Mouse (Mus musculus): ENCODE measurements around the gene Gm4559. TPM values are rescaled to one million over a fixed set of nuclear protein-coding genes. Genes with fewer than 3 reads are reported as not detected.
"Not testable (repeated sequence)": the region's sequence is repeated elsewhere in the genome, so short reads cannot be mapped to it uniquely, and the experiment has no call there.

The Gm4559 gene
- polyA plus RNA-seq (2015; fragmentation: Nextera tagmentation; extraction: Ambion mirVana), result not detected in 2 replicates

DNA sequence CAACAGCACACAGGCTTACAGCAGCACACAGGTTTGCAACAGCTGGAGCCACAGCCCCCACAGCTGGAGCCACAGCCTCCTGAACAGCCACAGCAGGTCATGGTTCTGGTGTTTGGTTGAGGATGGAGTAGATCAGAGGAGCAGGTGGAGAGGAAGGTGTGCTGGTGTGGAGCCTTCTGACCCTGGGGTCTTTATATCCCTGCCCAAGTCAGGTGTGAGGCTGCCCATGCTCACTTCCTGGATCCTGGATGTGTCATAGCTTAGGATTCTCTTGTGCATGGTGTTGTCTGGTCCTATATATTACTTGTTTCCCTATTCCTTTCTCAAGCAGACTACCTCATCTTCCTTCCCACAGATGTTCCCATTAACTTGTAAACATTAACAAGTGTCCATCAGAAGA, at the start of gene Gm4559:
TSS of gene Gm4559 (minus strand) at position 101 of the 400 bp plus-strand sequence.
- not testable (repeated sequence) for H3K27ac ChIP-seq (ENCODE audit: low read depth, low read length); H3K27me3 ChIP-seq (replicated peaks; ENCODE audit: control insufficient read depth, insufficient read depth, low read length); ATAC-seq; H3K36me3 ChIP-seq (ENCODE audit: control insufficient read depth, insufficient read depth); H3K4me1 ChIP-seq (replicated peaks; ENCODE audit: control insufficient read depth, insufficient read depth, low read length); H3K9me3 ChIP-seq (ENCODE audit: control insufficient read depth); H3K4me3 ChIP-seq (ENCODE audit: low read depth, low read length); H3K9ac ChIP-seq (ENCODE audit: low read depth, low read length); H3K4me2 ChIP-seq (replicated peaks; ENCODE audit: low read depth)

DNA sequence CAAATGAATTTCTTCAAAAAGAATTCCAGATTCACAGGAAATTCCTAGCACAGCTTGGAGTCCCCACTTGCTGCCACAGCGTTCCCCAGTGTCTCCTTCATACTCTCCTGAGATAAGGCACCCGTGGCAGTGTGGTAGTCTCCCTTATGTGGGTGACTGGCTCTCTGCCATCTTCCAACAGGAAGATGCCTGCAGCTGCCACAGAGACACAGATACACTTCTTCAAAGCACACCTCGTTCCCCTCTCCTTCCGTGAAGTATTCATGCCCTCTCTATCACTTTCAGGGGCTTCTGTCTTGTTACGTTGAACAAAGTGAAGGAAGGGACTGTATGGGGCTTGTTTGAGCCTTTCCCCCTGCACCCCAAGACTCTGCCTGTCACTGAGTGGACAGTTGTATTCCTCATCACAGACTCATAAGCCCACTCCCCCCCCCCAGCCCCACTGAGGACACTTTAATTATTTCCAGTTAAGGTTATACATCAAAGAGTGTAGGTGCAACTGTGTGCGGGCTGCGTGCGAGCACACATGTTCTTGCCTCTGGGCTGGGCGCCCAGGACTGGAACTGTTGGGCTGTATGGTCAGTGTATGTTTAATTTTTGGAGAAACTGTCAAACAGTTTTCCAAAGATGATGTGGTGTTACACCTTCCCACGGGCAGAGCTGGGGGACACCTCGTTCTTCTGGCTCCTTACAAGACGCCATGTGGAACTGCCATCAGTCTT, 49.4 kb upstream of the Gm4559 start:
- no peak overlapping the region for H3K27ac ChIP-seq (ENCODE audit: low read depth, low read length)
- ATAC-seq, result no peak

DNA sequence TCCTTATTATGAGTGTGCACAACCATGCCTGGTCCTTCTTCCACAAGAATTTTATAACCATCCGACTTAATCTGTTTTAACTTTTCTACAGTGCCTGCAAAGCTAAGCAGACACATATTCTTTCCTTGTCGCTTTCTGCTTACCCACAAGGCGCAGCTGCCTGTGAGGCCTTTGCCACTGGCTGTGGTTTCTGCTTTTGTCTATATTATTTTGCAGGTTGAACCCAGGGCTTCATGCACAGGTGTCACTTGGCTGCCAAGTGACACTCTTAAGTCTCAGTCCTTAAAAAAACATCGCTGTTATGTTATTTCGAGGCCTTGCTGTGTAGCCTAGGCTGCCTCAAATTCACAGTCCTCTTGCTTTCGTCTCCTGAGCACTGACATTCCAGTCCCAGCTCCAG, 48.5 kb upstream of the Gm4559 start:
- Histone ChIP-seq H3K27ac (ENCODE audit: low read depth, low read length) (no peak overlapping the region), H3K9ac (ENCODE audit: low read depth, low read length) (no peak overlapping the region), H3K9me3 (ENCODE audit: control insufficient read depth) (no peaks in the 10 kb centered on the region), H3K4me3 (ENCODE audit: low read depth, low read length) (no peak overlapping the region), H3K4me1 (replicated peaks; ENCODE audit: control insufficient read depth, insufficient read depth, low read length) (no peaks in the 10 kb centered on the region), H3K4me2 (replicated peaks; ENCODE audit: low read depth) (no peak overlapping the region), H3K27me3 (replicated peaks; ENCODE audit: control insufficient read depth, insufficient read depth, low read length) (no peaks in the 10 kb centered on the region), H3K36me3 (ENCODE audit: control insufficient read depth, insufficient read depth) (no peaks in the 10 kb centered on the region)
- ATAC-seq, result no peak
- no peak for TF ChIP-seq CTCF (IDR thresholded peaks at IDR 0.05; ENCODE audit: low read depth)
- WGBS, result 89% methylated on average over 6 of the region's 6 CpGs

More for the DNA sequence above, 49.4 kb upstream of the Gm4559 start:
- Histone ChIP-seq H3K9me3 (ENCODE audit: control insufficient read depth) (no peaks in the 10 kb centered on the region), H3K4me1 (replicated peaks; ENCODE audit: control insufficient read depth, insufficient read depth, low read length) (no peaks in the 10 kb centered on the region), H3K9ac (ENCODE audit: low read depth, low read length) (no peak overlapping the region), H3K4me3 (ENCODE audit: low read depth, low read length) (no peak overlapping the region), H3K36me3 (ENCODE audit: control insufficient read depth, insufficient read depth) (no peaks in the 10 kb centered on the region), H3K27me3 (replicated peaks; ENCODE audit: control insufficient read depth, insufficient read depth, low read length) (no peaks in the 10 kb centered on the region), H3K4me2 (replicated peaks; ENCODE audit: low read depth) (no peak overlapping the region)
- TF ChIP-seq CTCF (IDR thresholded peaks at IDR 0.05; ENCODE audit: low read depth), result no peak
- 76% methylated on average over 12 of the region's 12 CpGs for WGBS

- H3K9me3 ChIP-seq (ENCODE audit: control insufficient read depth); H3K27ac ChIP-seq (ENCODE audit: low read depth, low read length); H3K36me3 ChIP-seq (ENCODE audit: control insufficient read depth, insufficient read depth); ATAC-seq; H3K27me3 ChIP-seq (replicated peaks; ENCODE audit: control insufficient read depth, insufficient read depth, low read length); H3K4me1 ChIP-seq (replicated peaks; ENCODE audit: control insufficient read depth, insufficient read depth, low read length); H3K9ac ChIP-seq (ENCODE audit: low read depth, low read length); H3K4me2 ChIP-seq (replicated peaks; ENCODE audit: low read depth); H3K4me3 ChIP-seq (ENCODE audit: low read depth, low read length): not testable (repeated sequence)
- WGBS, result 73% methylated on average over 3 of the region's 10 CpGs
These were observed 47.6 kb upstream of the Gm4559 start for GRCm38 (mm10) chr7:142321637-142322306.

- no peaks in the 10 kb centered on the region for H3K9me3 ChIP-seq (ENCODE audit: control insufficient read depth)
- TF ChIP-seq CTCF (IDR thresholded peaks at IDR 0.05; ENCODE audit: low read depth), result no peak
- H3K9ac ChIP-seq (ENCODE audit: low read depth, low read length), result no peak overlapping the region
- WGBS, result 42% methylated on average over 2 of the region's 2 CpGs
- H3K4me1 ChIP-seq (replicated peaks; ENCODE audit: control insufficient read depth, insufficient read depth, low read length), result no peaks in the 10 kb centered on the region
- no peak overlapping the region for H3K4me3 ChIP-seq (ENCODE audit: low read depth, low read length)
- no peak overlapping the region for H3K27ac ChIP-seq (ENCODE audit: low read depth, low read length)
- H3K4me2 ChIP-seq (replicated peaks; ENCODE audit: low read depth), result no peak overlapping the region
- ATAC-seq, result no peak
- H3K27me3 ChIP-seq (replicated peaks; ENCODE audit: control insufficient read depth, insufficient read depth, low read length), result no peaks in the 10 kb centered on the region
- H3K36me3 ChIP-seq (ENCODE audit: control insufficient read depth, insufficient read depth), result no peaks in the 10 kb centered on the region
These were observed 46.7 kb upstream of the Gm4559 start for GRCm38 (mm10) chr7:142320906-142321305.

DNA sequence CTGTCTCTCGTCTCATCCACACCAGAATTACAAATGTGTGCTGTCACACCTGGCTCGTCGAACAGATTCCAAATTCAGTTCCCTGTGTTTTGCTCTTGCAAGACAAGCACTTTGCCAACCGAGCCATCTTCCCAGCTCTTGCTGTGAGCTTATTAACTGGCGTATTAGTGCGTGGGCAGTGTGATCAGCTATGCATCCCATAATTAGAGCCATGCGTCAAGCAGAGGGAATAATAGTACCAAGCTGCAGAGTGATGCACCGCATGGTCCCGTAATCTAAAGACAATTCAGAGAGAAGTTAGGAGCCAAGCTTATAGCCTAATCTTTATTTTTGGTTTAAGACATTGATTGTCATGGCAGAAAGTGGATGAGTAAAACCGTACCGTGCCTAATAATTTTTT, 45.0 kb upstream of the Gm4559 start:
- H3K27ac ChIP-seq (ENCODE audit: low read depth, low read length), result no peak overlapping the region
- ATAC-seq, result no peak

More for the DNA sequence above, 45.0 kb upstream of the Gm4559 start:
- Histone ChIP-seq H3K27me3 (replicated peaks; ENCODE audit: control insufficient read depth, insufficient read depth, low read length) (no peaks in the 10 kb centered on the region), H3K4me1 (replicated peaks; ENCODE audit: control insufficient read depth, insufficient read depth, low read length) (no peaks in the 10 kb centered on the region), H3K36me3 (ENCODE audit: control insufficient read depth, insufficient read depth) (no peaks in the 10 kb centered on the region), H3K9ac (ENCODE audit: low read depth, low read length) (no peak overlapping the region), H3K4me3 (ENCODE audit: low read depth, low read length) (no peak overlapping the region), H3K4me2 (replicated peaks; ENCODE audit: low read depth) (no peak overlapping the region), H3K9me3 (ENCODE audit: control insufficient read depth) (no peaks in the 10 kb centered on the region)
- no peak for TF ChIP-seq CTCF (IDR thresholded peaks at IDR 0.05; ENCODE audit: low read depth)
- 84% methylated on average over 11 of the region's 11 CpGs for WGBS
